Mouse (Mus musculus) kidney, postnatal 0 days (tissue): Measurements from ENCODE around the gene Hsd11b2. TPM values are rescaled to one million over a fixed set of nuclear protein-coding genes. Genes with fewer than 3 reads are reported as not detected.
A peak's percentile ranks its signal among the peaks of the same experiment; 100 is the strongest.

Experiments used
- ATAC-seq: fragments of 200-750 bp; cut with Nextera tagmentation; replicated peaks from 2 replicates; pipeline ENCODE4 v1.8.0; 2017; ENCODE audit warnings: low read depth, moderate number of reproducible peaks, moderate TSS enrichment, moderate library complexity; ENCODE audit not compliant: low FRiP score
- DNase-seq: peaks from one replicate; pipeline ENCODE4 v3.0.0-alpha.2; 2016; ENCODE audit warnings: low spot score
- H3K27ac ChIP-seq: fragments of 300-500 bp; sonication (generic); 2 replicates; pipeline ENCODE4 v1.5.1; 2014; ENCODE audit warnings: mild to moderate bottlenecking
- H3K27me3 ChIP-seq: fragments of 300-500 bp; sonication (generic); 2 replicates; pipeline ENCODE4 v1.6.1; 2014; ENCODE audit warnings: low read length, mixed read lengths; ENCODE audit not compliant: insufficient read depth
- H3K36me3 ChIP-seq: fragments of 300-500 bp; sonication (generic); 2 replicates; pipeline ENCODE4 v1.6.1; 2014; ENCODE audit warnings: low read length, mixed read lengths; ENCODE audit not compliant: insufficient read depth
- H3K4me1 ChIP-seq: fragments of 300-500 bp; sonication (generic); replicated peaks from 2 replicates; pipeline ENCODE4 v1.6.1; 2014; ENCODE audit warnings: antibody characterized with exemption, low read length, mixed read lengths; ENCODE audit not compliant: insufficient read depth
- H3K4me2 ChIP-seq: fragments of 300-500 bp; sonication (generic); 2 replicates; pipeline ENCODE4 v1.6.1; 2014; ENCODE audit warnings: mild to moderate bottlenecking, low read length, moderate library complexity, mixed read lengths
- H3K4me3 ChIP-seq: fragments of 300-500 bp; sonication (generic); replicated peaks from 2 replicates; pipeline ENCODE4 v1.5.1; 2014; ENCODE audit warnings: low read depth, low read length
- H3K9ac ChIP-seq: fragments of 300-500 bp; sonication (generic); 2 replicates; pipeline ENCODE4 v1.6.1; 2014; ENCODE audit warnings: low read depth, low read length
- H3K9me3 ChIP-seq: fragments of 300-500 bp; sonication (generic); replicated peaks from 2 replicates; pipeline ENCODE4 v1.6.1; 2016; ENCODE audit warnings: low read length, inconsistent platforms, mixed read lengths
- CTCF ChIP-seq: IDR thresholded peaks from 2 replicates; pipeline ENCODE4 v1.5.1; 2016; ENCODE audit warnings: antibody characterized with exemption, low read depth, mild to moderate bottlenecking, moderate library complexity
- WGBS: fragments of 180-500 bp; shearing (Covaris S2); extraction: QIAGEN DNeasy Blood & Tissue Kit; methylation state at CpG from one replicate; pipeline ENCODE4 v1.1.7; 2014; 5-methylcytosine and 5-hydroxymethylcytosine counted together
- polyA plus RNA-seq: library from polyadenylated mRNA; unstranded; fragments of >200 nt; fragmentation: Nextera tagmentation; extraction: Ambion mirVana; gene quantifications from 2 replicates; pipeline ENCODE4 v1.2.1, GENCODE M21; 2015

Gene Hsd11b2
- polyA plus RNA-seq, 1 experiment from 2014 or later: 42.4 TPM

DNA sequence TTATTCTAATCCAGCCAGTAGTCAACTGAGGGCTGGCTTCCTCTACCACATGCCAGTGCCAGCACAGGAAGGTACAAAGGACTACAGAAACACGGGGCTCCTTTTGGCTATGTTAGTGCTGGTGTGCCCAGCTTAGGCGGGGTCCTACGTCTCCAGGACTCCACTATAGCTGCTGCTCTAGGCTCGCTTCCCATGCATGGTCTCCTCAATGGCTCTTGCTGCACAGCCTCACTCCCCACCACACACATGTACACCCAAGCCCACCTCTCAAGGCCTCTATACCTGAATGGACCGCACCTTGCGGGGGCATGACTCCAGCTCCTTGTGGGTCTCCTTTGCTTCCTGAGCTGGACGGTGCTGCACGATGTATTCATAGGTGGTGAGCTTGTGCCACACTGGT is 42.8 kb upstream of the Hsd11b2 start:
- ATAC-seq (no peak), DNase-seq (no peak)
- peaks cover 16% of the 10 kb centered on the region for H3K36me3 ChIP-seq
- TF ChIP-seq CTCF: no peak
- H3K4me2 ChIP-seq: no peak overlapping the region
- H3K9me3 ChIP-seq: no peaks in the 10 kb centered on the region
- H3K27me3 ChIP-seq: no peaks in the 10 kb centered on the region
- no peak overlapping the region for H3K4me3 ChIP-seq
- WGBS: 89% methylated on average over 8 of the region's 8 CpGs
- peaks cover 27% of the 10 kb centered on the region for H3K4me1 ChIP-seq
- H3K9ac ChIP-seq: no peak overlapping the region
- no peak overlapping the region for H3K27ac ChIP-seq

DNA sequence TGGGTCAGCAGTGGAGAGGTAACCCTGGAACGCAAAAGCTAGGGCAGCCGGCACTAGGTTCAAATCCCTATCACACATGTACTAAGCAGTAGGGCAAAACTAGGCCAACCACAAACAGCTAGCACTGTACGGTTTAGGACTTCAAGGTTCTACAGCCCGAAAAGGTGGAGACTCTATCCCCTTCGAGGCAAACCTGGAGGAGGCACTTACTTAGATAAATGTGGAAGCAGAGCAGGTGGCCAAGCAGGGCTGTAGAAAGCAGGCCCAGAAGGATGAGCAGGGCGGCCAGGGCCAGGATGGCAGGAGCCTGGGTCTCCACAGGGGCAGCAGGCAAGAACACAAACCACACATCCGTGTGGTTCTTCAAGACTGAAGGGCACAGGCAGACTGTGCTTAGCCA is 42.4 kb upstream of the Hsd11b2 start:
- no peak overlapping the region for H3K4me2 ChIP-seq
- no peak overlapping the region for H3K9ac ChIP-seq
- ATAC-seq: no peak
- H3K9me3 ChIP-seq: no peaks in the 10 kb centered on the region
- DNase-seq: no peak
- TF ChIP-seq CTCF: no peak
- peaks cover 23% of the 10 kb centered on the region for H3K4me1 ChIP-seq
- no peaks in the 10 kb centered on the region for H3K27me3 ChIP-seq
- WGBS: 90% methylated on average over 7 of the region's 7 CpGs
- peaks cover 16% of the 10 kb centered on the region for H3K36me3 ChIP-seq
- no peak overlapping the region for H3K4me3 ChIP-seq
- no peak overlapping the region for H3K27ac ChIP-seq

DNA sequence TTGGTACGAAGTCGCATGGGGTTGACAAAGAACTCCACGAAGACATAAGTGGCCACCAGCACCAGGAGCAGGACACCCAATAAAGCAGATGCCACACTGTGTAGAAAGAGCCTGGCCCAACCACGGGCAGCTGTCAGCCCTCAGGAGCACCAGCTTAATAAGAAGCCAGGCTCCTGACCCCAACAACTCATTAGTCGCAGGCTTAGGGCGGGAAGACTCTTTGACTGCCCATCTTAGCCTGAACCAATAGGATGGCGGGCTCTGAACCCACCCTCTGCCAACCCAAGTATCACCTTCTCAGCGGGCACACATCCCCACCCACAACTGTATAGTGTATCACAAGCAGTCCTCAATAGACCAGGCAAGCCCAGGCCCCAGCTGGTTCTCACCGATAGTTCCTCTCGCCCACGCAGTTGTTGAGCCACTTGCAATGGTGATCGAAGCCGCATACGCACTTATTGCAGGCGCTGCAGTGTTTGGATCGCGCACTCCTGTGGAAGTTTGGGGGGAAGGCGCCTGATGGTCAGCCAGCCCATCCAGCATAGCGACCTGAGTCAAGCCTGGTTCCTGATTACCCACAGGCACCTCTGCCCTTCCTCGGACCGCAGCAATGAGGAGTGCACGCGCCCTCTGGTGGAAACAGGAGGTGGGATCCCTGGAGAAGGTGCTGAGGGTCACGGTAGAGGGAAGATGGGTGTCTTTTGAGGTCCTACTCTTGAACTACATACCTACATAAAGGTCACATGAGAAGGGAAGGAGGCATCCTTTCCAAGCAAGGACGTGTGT is 41.7 kb upstream of the Hsd11b2 start:
- no peak overlapping the region for H3K4me3 ChIP-seq
- peak; percentile 93 for TF ChIP-seq CTCF
- H3K27me3 ChIP-seq: no peaks in the 10 kb centered on the region
- DNase-seq: peak; percentile 74
- H3K4me2 ChIP-seq: no peak overlapping the region
- peaks cover 16% of the 10 kb centered on the region for H3K36me3 ChIP-seq
- H3K9me3 ChIP-seq: no peaks in the 10 kb centered on the region
- H3K27ac ChIP-seq: no peak overlapping the region
- no peak overlapping the region for H3K9ac ChIP-seq
- H3K4me1 ChIP-seq: peaks cover 23% of the 10 kb centered on the region
- peak; percentile 41; the same call in 1 of the 2 replicates for ATAC-seq
- WGBS: 41% methylated on average over 25 of the region's 25 CpGs

DNA sequence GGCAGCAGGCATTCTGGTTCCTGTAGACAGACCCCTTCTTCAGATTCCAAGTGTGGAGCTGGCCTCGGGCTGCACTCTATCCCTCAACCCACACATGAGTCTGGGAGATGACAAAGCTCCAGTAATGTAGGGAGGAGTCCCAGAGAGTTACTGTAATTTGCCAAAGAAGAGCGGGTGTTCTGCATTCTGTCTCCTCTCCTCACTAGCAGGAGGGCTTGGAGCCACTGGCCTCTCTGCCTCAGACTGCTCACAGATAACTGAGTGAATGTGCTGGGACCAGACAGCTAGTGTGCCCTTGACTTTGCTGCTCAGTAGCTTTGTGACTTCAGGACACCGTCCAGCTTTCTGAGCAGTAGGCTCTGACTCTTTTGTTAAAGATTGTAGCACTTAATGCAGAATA is 40.8 kb upstream of the Hsd11b2 start:
- Histone ChIP-seq H3K36me3 (peaks cover 10% of the 10 kb centered on the region; the same call in 1 of the 2 replicates), H3K9ac (no peak overlapping the region), H3K27ac (no peak overlapping the region), H3K4me2 (no peak overlapping the region), H3K4me3 (no peak overlapping the region), H3K27me3 (no peaks in the 10 kb centered on the region), H3K4me1 (peaks cover 23% of the 10 kb centered on the region), H3K9me3 (no peaks in the 10 kb centered on the region)
- WGBS: 78% methylated on average over 3 of the region's 3 CpGs
- no peak for DNase-seq
- no peak for ATAC-seq
- no peak for TF ChIP-seq CTCF

DNA sequence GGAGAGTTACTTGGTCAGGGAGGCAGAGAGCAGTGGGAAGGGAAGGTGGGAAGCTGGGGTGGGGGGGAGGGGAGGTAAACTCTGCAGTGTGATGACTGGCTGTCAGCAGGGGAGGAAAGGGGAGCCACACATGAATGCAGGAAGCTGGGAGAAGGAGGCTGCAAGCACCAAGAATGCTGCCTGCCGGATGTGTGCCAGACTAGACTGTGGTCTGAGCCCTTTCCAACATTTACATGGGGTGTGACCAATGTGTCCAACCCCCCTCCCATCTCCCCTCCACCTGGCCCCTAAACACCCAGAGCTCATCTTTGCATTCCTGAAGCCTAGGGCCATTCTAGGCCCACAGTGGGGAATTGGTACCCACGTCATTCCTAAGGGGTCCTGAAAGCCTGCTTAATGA is 37.5 kb upstream of the Hsd11b2 start:
- no peak overlapping the region for H3K4me3 ChIP-seq
- H3K36me3 ChIP-seq: peaks cover 9% of the 10 kb centered on the region; the same call in 1 of the 2 replicates
- WGBS: 57% methylated on average over 2 of the region's 2 CpGs
- TF ChIP-seq CTCF: no peak
- ATAC-seq: no peak
- no peak overlapping the region for H3K9ac ChIP-seq
- no peak overlapping the region for H3K4me2 ChIP-seq
- H3K4me1 ChIP-seq: 0 out of 2 replicates have a peak, but pooled peaks cover 7% of the 10 kb centered on the region
- DNase-seq: no peak
- H3K9me3 ChIP-seq: no peaks in the 10 kb centered on the region
- no peak overlapping the region for H3K27ac ChIP-seq
- no peaks in the 10 kb centered on the region for H3K27me3 ChIP-seq

DNA sequence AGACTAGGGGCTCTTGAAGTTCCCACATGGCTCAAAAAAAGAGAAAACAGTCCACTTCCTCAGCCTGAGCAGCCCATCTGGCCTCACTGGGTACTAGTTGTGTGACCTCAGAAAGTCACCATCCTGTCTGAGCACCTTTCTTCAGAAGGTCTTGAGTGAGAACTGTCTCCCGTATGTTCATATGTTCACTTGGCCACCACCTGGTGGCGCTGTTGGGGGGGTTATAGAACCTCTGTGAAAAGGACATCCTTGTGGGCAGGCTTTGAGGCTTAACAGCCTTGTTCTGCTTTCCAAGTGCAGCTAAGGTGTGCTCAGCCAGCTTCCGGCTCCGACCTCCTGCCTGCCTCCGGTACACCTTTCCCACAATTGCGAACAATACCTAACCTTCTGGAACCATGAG is 37.1 kb upstream of the Hsd11b2 start:
- Histone ChIP-seq H3K27ac (no peak overlapping the region), H3K9ac (no peak overlapping the region), H3K36me3 (peaks cover 9% of the 10 kb centered on the region; the same call in 1 of the 2 replicates), H3K4me3 (no peak overlapping the region), H3K27me3 (no peaks in the 10 kb centered on the region), H3K9me3 (no peaks in the 10 kb centered on the region), H3K4me2 (no peak overlapping the region), H3K4me1 (0 out of 2 replicates have a peak, but pooled peaks cover 4% of the 10 kb centered on the region)
- ATAC-seq (no peak), DNase-seq (peak; percentile 63)
- 80% methylated on average over 6 of the region's 6 CpGs for WGBS
- TF ChIP-seq CTCF: peak; percentile 69
